Comparison of ENCODE assay signal across 8 mouse cellular contexts in the genomic region with DNA sequence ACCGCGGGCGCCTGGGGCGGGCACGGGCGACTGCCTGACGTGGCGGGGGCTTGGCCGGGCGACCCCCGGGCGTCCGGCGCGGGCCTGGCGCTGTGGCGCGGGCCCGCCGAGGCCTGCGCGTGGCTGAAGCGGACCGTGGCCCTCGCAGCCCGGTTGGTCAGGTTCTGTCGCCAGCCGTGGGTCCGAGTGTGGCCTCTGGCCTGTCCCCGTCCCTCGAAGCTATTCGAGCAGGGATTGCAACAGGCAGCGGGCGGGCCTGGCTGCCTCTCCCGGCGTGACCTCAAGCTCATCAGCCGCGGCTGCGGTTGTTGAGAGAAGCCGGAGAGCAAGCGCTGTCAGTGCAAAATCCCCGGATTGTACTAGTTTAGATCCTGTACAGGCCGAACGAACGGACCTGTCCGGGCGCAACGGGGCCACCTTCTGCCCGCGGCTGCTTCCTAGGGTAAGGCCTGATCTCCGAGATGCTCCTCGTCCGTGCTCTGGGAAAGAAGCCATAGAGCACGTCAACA. TPM values are rescaled to one million over a fixed set of nuclear protein-coding genes. Genes with fewer than 3 reads are reported as not detected.
DNase-seq lines count a peak whose midpoint lies in the region; ATAC-seq and TF ChIP-seq lines count a peak whose summit lies in the region.

No protein-coding gene starts in this region.

- no peak overlapping the region for H3K27ac ChIP-seq in brown adipose tissue, adult 24 weeks (replicated peaks; ENCODE audit: low read depth, low read length)
- no peak overlapping the region for H3K27ac ChIP-seq in forebrain, embryonic 11.5 days (ENCODE audit: low read depth, low read length)
- H3K27ac ChIP-seq in liver, postnatal 0 days (ENCODE audit: low read depth), result peak overlapping the region; percentile 63
- H3K27ac ChIP-seq in neural tube, embryonic 15.5 days (replicated peaks), result peak overlapping the region; percentile 81

- ATAC-seq in forebrain, embryonic 11.5 days (replicated peaks; ENCODE audit: low FRiP score), result peak; percentile 69
- peak; percentile 74 for ATAC-seq in liver, postnatal 0 days
- ATAC-seq in neural tube, embryonic 15.5 days (ENCODE audit: low FRiP score), result peak; percentile 75
- ATAC-seq in megakaryocyte-erythroid progenitor cell, adult 5-6 weeks (replicated peaks; ENCODE audit: low FRiP score, low TSS enrichment, poor library complexity, severe bottlenecking), result no peak

- no peak for TF ChIP-seq EP300 in liver, postnatal 0 days (IDR thresholded peaks at IDR 0.05; ENCODE audit: low read depth)

- peaks cover 6% of the 10 kb centered on the region; the same call in 1 of the 2 replicates for H3K4me1 ChIP-seq in brown adipose tissue, adult 24 weeks (ENCODE audit: control insufficient read depth, insufficient read depth, insufficient read length, low read length)
- H3K4me1 ChIP-seq in forebrain, embryonic 11.5 days (replicated peaks; ENCODE audit: control insufficient read depth, insufficient read depth, low read length), result 0 out of 2 replicates have a peak, but pooled peaks cover 2% of the 10 kb centered on the region
- peaks cover 23% of the 10 kb centered on the region for H3K4me1 ChIP-seq in liver, postnatal 0 days (ENCODE audit: insufficient read depth)
- peaks cover 50% of the 10 kb centered on the region for H3K4me1 ChIP-seq in neural tube, embryonic 15.5 days

- no peaks in the 10 kb centered on the region for H3K36me3 ChIP-seq in forebrain, embryonic 11.5 days (ENCODE audit: control insufficient read depth, insufficient read depth, low read length)
- no peaks in the 10 kb centered on the region for H3K36me3 ChIP-seq in liver, postnatal 0 days (replicated peaks; ENCODE audit: insufficient read depth, low read length)
- peaks cover 7% of the 10 kb centered on the region; the same call in 1 of the 2 replicates for H3K36me3 ChIP-seq in neural tube, embryonic 15.5 days

- intact Hi-C loops in heart, postnatal 10 days (cut with DNase I), result no loop called here

- DNase-seq in Muller cell, postnatal 12 days (ENCODE audit: inconsistent ontology term), result peak; percentile 69
- DNase-seq in forebrain, embryonic 11.5 days (ENCODE audit: low spot score), result peak; percentile 75
- DNase-seq in heart, postnatal 10 days, result peak; percentile 67 to 72
- peak; percentile 54 to 72 for DNase-seq in kidney, postnatal 25 days
- DNase-seq in liver, postnatal 0 days, result peak; percentile 68

- 2% methylated on average over 47 of the region's 54 CpGs for WGBS in forebrain, embryonic 11.5 days
- WGBS in liver, postnatal 0 days (ENCODE audit: insufficient replicate concordance), result 1% methylated on average over 54 of the region's 54 CpGs
- under 1% methylated on average over 53 of the region's 54 CpGs for WGBS in neural tube, embryonic 15.5 days

- peak overlapping the region; percentile 84 for H3K9ac ChIP-seq in forebrain, embryonic 11.5 days (ENCODE audit: low read length)
- H3K9ac ChIP-seq in liver, postnatal 0 days (replicated peaks), result peak overlapping the region; percentile 61
- H3K9ac ChIP-seq in neural tube, embryonic 15.5 days (replicated peaks), result peak overlapping the region; percentile 94

- H3K27me3 ChIP-seq in forebrain, embryonic 11.5 days (ENCODE audit: control insufficient read depth, insufficient read depth, low read length), result no peaks in the 10 kb centered on the region; the same call in 1 of the 2 replicates
- no peaks in the 10 kb centered on the region for H3K27me3 ChIP-seq in liver, postnatal 0 days (ENCODE audit: insufficient read depth, low read length)
- 0 out of 2 replicates have a peak, but pooled peaks cover 7% of the 10 kb centered on the region for H3K27me3 ChIP-seq in neural tube, embryonic 15.5 days (replicated peaks)

- peak overlapping the region; percentile 62 for H3K4me3 ChIP-seq in brown adipose tissue, adult 24 weeks (ENCODE audit: insufficient read depth, low read depth, low read length)
- peak overlapping the region; percentile 57 for H3K4me3 ChIP-seq in forebrain, embryonic 11.5 days (ENCODE audit: low read depth, low read length)
- peak overlapping the region; percentile 48 for H3K4me3 ChIP-seq in liver, postnatal 0 days (ENCODE audit: low read depth, low read length)
- H3K4me3 ChIP-seq in neural tube, embryonic 15.5 days (replicated peaks), result peak overlapping the region; percentile 84

- no peaks in the 10 kb centered on the region for H3K9me3 ChIP-seq in forebrain, embryonic 11.5 days (ENCODE audit: control insufficient read depth, low read length)
- no peaks in the 10 kb centered on the region for H3K9me3 ChIP-seq in liver, postnatal 0 days (ENCODE audit: low read length)
- no peaks in the 10 kb centered on the region for H3K9me3 ChIP-seq in neural tube, embryonic 15.5 days (replicated peaks)

- peak overlapping the region; percentile 85 for H3K4me2 ChIP-seq in forebrain, embryonic 11.5 days (ENCODE audit: low read depth, low read length, severe bottlenecking)
- peak overlapping the region; percentile 76 for H3K4me2 ChIP-seq in liver, postnatal 0 days (ENCODE audit: low read depth, low read length)
- peak overlapping the region; percentile 81 for H3K4me2 ChIP-seq in neural tube, embryonic 15.5 days

- no peak for TF ChIP-seq CTCF in liver, postnatal 0 days (IDR thresholded peaks at IDR 0.05; ENCODE audit: low read depth)

RNA-seq across cellular contexts. Expression of a gene that starts 0.4 kb away (rescaled TPM):
- polyA plus RNA-seq in brown adipose tissue, adult 24 weeks (2012; ENCODE audit: insufficient read depth, insufficient read length, missing spikeins), result 10.2 and 19.0 TPM in 2 replicates
- polyA plus RNA-seq in forebrain, embryonic 11.5 days (2014; fragmentation: Nextera tagmentation; extraction: Ambion mirVana), result 54.6 and 57.7 TPM in 2 replicates
- total RNA-seq in heart, postnatal 10 days (2021), result 10 to 100 TPM; 26.9 to 27.6 TPM
- 7.8 and 8.0 TPM in 2 replicates for polyA plus RNA-seq in liver, postnatal 0 days (2015; fragmentation: Nextera tagmentation; extraction: Ambion mirVana)
- 86.2 and 89.1 TPM in 2 replicates for polyA plus RNA-seq in neural tube, embryonic 15.5 days (2015; fragmentation: Nextera tagmentation; extraction: Ambion mirVana)
- total RNA-seq in megakaryocyte-erythroid progenitor cell, adult 5-6 weeks (2014; fragmentation: Nextera tagmentation), result 34.5 and 35.6 TPM in 2 replicates
- total RNA-seq in megakaryocyte-erythroid progenitor cell, adult 5-6 weeks (2017), result 26.6 and 65.5 TPM in 2 replicates

RNA-seq across cellular contexts. Expression of a gene that starts 27.2 kb away (rescaled TPM):
- 14.7 and 16.2 TPM in 2 replicates for polyA plus RNA-seq in brown adipose tissue, adult 24 weeks (2012; ENCODE audit: insufficient read depth, insufficient read length, missing spikeins)
- polyA plus RNA-seq in forebrain, embryonic 11.5 days (2014; fragmentation: Nextera tagmentation; extraction: Ambion mirVana), result 48.1 and 50.9 TPM in 2 replicates
- total RNA-seq in heart, postnatal 10 days (2021), result 10 to 100 TPM; 34.7 to 39.1 TPM
- polyA plus RNA-seq in liver, postnatal 0 days (2015; fragmentation: Nextera tagmentation; extraction: Ambion mirVana), result 11.0 and 11.6 TPM in 2 replicates
- polyA plus RNA-seq in neural tube, embryonic 15.5 days (2015; fragmentation: Nextera tagmentation; extraction: Ambion mirVana), result 46.1 and 47.3 TPM in 2 replicates
- total RNA-seq in megakaryocyte-erythroid progenitor cell, adult 5-6 weeks (2014; fragmentation: Nextera tagmentation), result 81.6 and 102 TPM in 2 replicates
- total RNA-seq in megakaryocyte-erythroid progenitor cell, adult 5-6 weeks (2017), result 21.5 and 22.6 TPM in 2 replicates

RNA-seq across cellular contexts. Expression of a gene that starts 37.2 kb away (rescaled TPM):
- 0.92 and 1.8 TPM in 2 replicates for polyA plus RNA-seq in brown adipose tissue, adult 24 weeks (2012; ENCODE audit: insufficient read depth, insufficient read length, missing spikeins)
- 7.4 and 7.9 TPM in 2 replicates for polyA plus RNA-seq in forebrain, embryonic 11.5 days (2014; fragmentation: Nextera tagmentation; extraction: Ambion mirVana)
- total RNA-seq in heart, postnatal 10 days (2021), result 10 to 100 TPM; 15.1 to 16.0 TPM
- 0.97 and 1.6 TPM in 2 replicates for polyA plus RNA-seq in liver, postnatal 0 days (2015; fragmentation: Nextera tagmentation; extraction: Ambion mirVana)
- polyA plus RNA-seq in neural tube, embryonic 15.5 days (2015; fragmentation: Nextera tagmentation; extraction: Ambion mirVana), result 2.7 and 3.8 TPM in 2 replicates
- not detected in 2 replicates for total RNA-seq in megakaryocyte-erythroid progenitor cell, adult 5-6 weeks (2014; fragmentation: Nextera tagmentation)
- not detected in 2 replicates for total RNA-seq in megakaryocyte-erythroid progenitor cell, adult 5-6 weeks (2017)

Comparison
In these comparisons a context has a peak if more than half of its experiments do, and no peak if none do; other contexts are left out.
1. H3K27ac ChIP-seq: peak in liver, postnatal 0 days (single experiment) and neural tube, embryonic 15.5 days (single experiment); none in brown adipose tissue, adult 24 weeks (single experiment) and forebrain, embryonic 11.5 days (single experiment).
2. Peak in every context shown above with its lines, with median percentiles within 50 percentile points of each other: DNase-seq, H3K4me3 ChIP-seq, H3K4me2 ChIP-seq and H3K9ac ChIP-seq.